1 mouse cellular context compared by ENCODE assay signal in genomic region chr2:25167481-25167880, GRCm38 (mm10).
TF ChIP-seq lines count a peak whose summit lies in the region.

No protein-coding gene starts in this region.

TF ChIP-seq in MEL, 35 proteins besides CTCF, POLR2A, EP300 and RAD21:
- no peak for TF ChIP-seq MYB (IDR thresholded peaks at IDR 0.05; ENCODE audit: low read depth, low read length)
- peak; percentile 74 for TF ChIP-seq USF1 (IDR thresholded peaks at IDR 0.05; ENCODE audit: low read depth, low read length)
